Mouse (Mus musculus) olfactory bulb, adult 2 months (tissue): Measurements from ENCODE around the gene Serpinb7.

Experiments
- CTCF ChIP-seq: fragments of 200-500 bp; IDR thresholded peaks from 2 replicates; pipeline ENCODE4 v1.5.1; 2012; ENCODE audit warnings: low read depth, mild to moderate bottlenecking, low read length, moderate library complexity; ENCODE audit not compliant: insufficient read depth
- POLR2A ChIP-seq: fragments of 200-500 bp; IDR thresholded peaks from 2 replicates; pipeline ENCODE4 v1.6.1; 2012; ENCODE audit warnings: mild to moderate bottlenecking, low read depth, low read length, moderate library complexity; ENCODE audit not compliant: insufficient read depth

DNA sequence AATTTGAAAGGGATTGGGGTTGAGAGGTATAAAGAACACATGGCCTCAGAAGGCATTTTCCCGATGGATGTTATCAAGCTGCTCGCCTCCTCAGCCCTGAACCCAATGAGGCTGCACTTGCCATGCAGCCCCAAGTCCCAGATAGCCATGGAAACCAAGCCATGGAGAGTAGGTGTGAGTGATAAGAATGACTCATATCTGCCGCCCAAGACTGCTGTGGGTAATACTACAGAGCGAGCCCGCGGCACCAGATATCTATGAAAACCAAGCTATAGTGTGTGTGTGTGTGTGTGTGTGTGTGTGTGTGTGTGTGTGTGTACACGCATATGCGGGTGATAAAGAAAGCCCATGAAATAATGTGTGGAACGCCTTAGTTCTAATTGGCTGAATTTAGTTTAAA lies 14.9 kb upstream of the Serpinb7 start:
- TF ChIP-seq CTCF (no peak), POLR2A (no peak)
